Mouse (Mus musculus) liver, embryonic 14.5 days (tissue): ENCODE measurements around the gene Hivep2.

Experiments used
- CTCF ChIP-seq: IDR thresholded peaks from 2 replicates; pipeline ENCODE4 v1.5.1; 2016; ENCODE audit warnings: antibody characterized with exemption, low read depth, control low read depth
- EP300 ChIP-seq: IDR thresholded peaks from 2 replicates; pipeline ENCODE4 v1.6.1; 2016; ENCODE audit warnings: antibody characterized with exemption, low read depth

GRCm38 (mm10) chr10:14200310-14200709, 234.4 kb downstream of the Hivep2 start:
- TF ChIP-seq CTCF: peak; percentile 39; the same call in 1 of the 2 replicates
- TF ChIP-seq EP300: no peak
